ENCODE assay signal across 28 mouse cellular contexts in the genomic region with DNA sequence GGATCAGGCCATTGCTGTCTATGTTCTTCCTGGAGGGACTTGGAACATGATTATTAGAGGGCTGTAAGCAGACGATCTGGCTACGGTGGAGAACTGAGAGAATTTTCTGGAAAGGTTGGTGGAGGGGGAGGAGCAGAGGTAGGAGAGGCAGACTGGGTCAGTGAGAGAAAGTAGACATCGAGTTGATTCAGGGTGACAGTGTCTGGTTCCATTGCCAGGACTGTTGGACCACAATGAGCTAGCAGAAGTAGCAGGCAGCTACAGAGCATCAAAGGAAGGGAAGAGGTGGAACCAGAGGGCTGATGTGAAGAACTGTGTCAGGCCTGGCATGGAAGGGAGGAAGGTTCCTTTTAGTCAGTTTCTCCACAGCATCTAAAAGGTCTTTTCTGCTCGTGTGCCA. TPM values are rescaled to one million over a fixed set of nuclear protein-coding genes. Genes with fewer than 3 reads are reported as not detected.
DNase-seq lines count a peak whose midpoint lies in the region; ATAC-seq lines count a peak whose summit lies in the region.
"Had no signal": no experiment of that assay in that cellular context is flagged by ENCODE, and none has a peak within 500 bp of the region (broad histone marks: within the 10 kb centered on the region; RNA-seq: fewer than 3 reads in every experiment).

No protein-coding gene starts in this region.

- H3K9ac ChIP-seq in intestine, embryonic 15.5 days, result no peak overlapping the region
- no peak overlapping the region for H3K9ac ChIP-seq in liver, embryonic 11.5 days (ENCODE audit: low read depth, low read length)
- H3K9ac ChIP-seq: forebrain, postnatal 0 days; heart, embryonic 13.5 days; hindbrain, embryonic 13.5 days had no signal

- peak; percentile 50; the same call in 1 of the 2 replicates for ATAC-seq in common myeloid progenitor, adult 5-6 weeks (replicated peaks; ENCODE audit: low read depth, poor library complexity, severe bottlenecking)
- ATAC-seq in intestine, embryonic 15.5 days, result peak; percentile 5; the same call in 1 of the 2 replicates
- ATAC-seq in megakaryocyte progenitor cell, adult 5-6 weeks (replicated peaks; ENCODE audit: poor library complexity), result peak; percentile 34; the same call in 1 of the 2 replicates
- ATAC-seq in liver, embryonic 11.5 days (replicated peaks; ENCODE audit: low FRiP score), result no peak
- ATAC-seq: forebrain, embryonic 14.5 days; forebrain, postnatal 0 days; hindbrain, embryonic 16.5 days had no signal

- no peak overlapping the region for H3K4me2 ChIP-seq in intestine, embryonic 15.5 days (replicated peaks)
- H3K4me2 ChIP-seq in liver, embryonic 11.5 days, result no peak overlapping the region
- H3K4me2 ChIP-seq: heart, embryonic 13.5 days; hindbrain, embryonic 13.5 days had no signal

- peak; percentile 65 to 68 for DNase-seq in cerebellum, postnatal 14 days
- no peak for DNase-seq in cerebellum, adult 8-10 months
- DNase-seq in kidney, postnatal 36 days, result no peak
- no peak for DNase-seq in thymus, postnatal 4 days
- no peak for DNase-seq in liver, embryonic 11.5 days (ENCODE audit: low spot score)
- DNase-seq: adrenal gland, adult 2 months; adrenal gland, postnatal 14 days; B cell, adult 2 months; cerebellum, adult 11 months; cerebellum, adult 2 months; cerebellum, postnatal 36 days; forebrain, postnatal 0 days; gastrocnemius, adult 2 months; gastrocnemius, postnatal 14 days; heart, adult 18-20 months; heart, postnatal 14 days; heart, postnatal 4 days had no signal

- H3K27ac ChIP-seq in intestine, embryonic 15.5 days, result 0 out of 2 replicates have a peak overlapping the region, but pooled peaks have one; percentile 45
- H3K27ac ChIP-seq in liver, embryonic 11.5 days (ENCODE audit: low read depth, low read length), result no peak overlapping the region
- H3K27ac ChIP-seq: gastrocnemius, adult 2 months; heart, embryonic 10.5 days; heart, embryonic 13.5 days; hindbrain, embryonic 13.5 days had no signal

- WGBS in intestine, embryonic 15.5 days, result 58% methylated on average over 4 of the region's 4 CpGs
- 66% methylated on average over 4 of the region's 4 CpGs for WGBS in liver, embryonic 11.5 days

- no peaks in the 10 kb centered on the region for H3K9me3 ChIP-seq in intestine, embryonic 15.5 days
- H3K9me3 ChIP-seq in liver, embryonic 11.5 days (ENCODE audit: control insufficient read depth, low read length), result no peaks in the 10 kb centered on the region
- H3K9me3 ChIP-seq: G1E; heart, embryonic 10.5 days; heart, embryonic 13.5 days; hindbrain, embryonic 13.5 days had no signal

- H3K27me3 ChIP-seq in intestine, embryonic 15.5 days (replicated peaks), result no peaks in the 10 kb centered on the region
- H3K27me3 ChIP-seq in liver, embryonic 11.5 days (replicated peaks; ENCODE audit: control insufficient read depth, insufficient read depth, low read length), result no peaks in the 10 kb centered on the region
- H3K27me3 ChIP-seq: CH12.LX; heart, embryonic 13.5 days; hindbrain, embryonic 13.5 days had no signal

- H3K4me3 ChIP-seq in intestine, embryonic 15.5 days (replicated peaks), result no peak overlapping the region
- H3K4me3 ChIP-seq in liver, embryonic 11.5 days (ENCODE audit: low read depth, low read length), result no peak overlapping the region
- H3K4me3 ChIP-seq: gastrocnemius, adult 2 months; heart, embryonic 10.5 days; heart, embryonic 13.5 days; hindbrain, embryonic 13.5 days had no signal

- H3K4me1 ChIP-seq in intestine, embryonic 15.5 days (replicated peaks), result no peaks in the 10 kb centered on the region
- H3K4me1 ChIP-seq in liver, embryonic 11.5 days (replicated peaks; ENCODE audit: control insufficient read depth, insufficient read depth, low read length), result no peaks in the 10 kb centered on the region
- H3K4me1 ChIP-seq: heart, embryonic 10.5 days had no signal

- no peaks in the 10 kb centered on the region for H3K36me3 ChIP-seq in intestine, embryonic 15.5 days
- no peaks in the 10 kb centered on the region for H3K36me3 ChIP-seq in liver, embryonic 11.5 days (ENCODE audit: control insufficient read depth, insufficient read depth, low read length)
- H3K36me3 ChIP-seq: G1E; heart, embryonic 10.5 days; heart, embryonic 13.5 days; hindbrain, embryonic 13.5 days had no signal

RNA-seq across cellular contexts. Expression of a gene that starts 23.5 kb away (rescaled TPM):
- 24.7 and 27.1 TPM in 2 replicates for total RNA-seq in common myeloid progenitor, adult 5-6 weeks (2017)
- 32.8 and 37.4 TPM in 2 replicates for polyA plus RNA-seq in intestine, embryonic 15.5 days (2015; fragmentation: Nextera tagmentation; extraction: Ambion mirVana)
- total RNA-seq in megakaryocyte progenitor cell, adult 5-6 weeks (2015), result 10.2 and 17.1 TPM in 2 replicates
- 21.5 and 24.0 TPM in 2 replicates for total RNA-seq in megakaryocyte progenitor cell, adult 5-6 weeks (2017)
- 27.9 and 30.9 TPM in 2 replicates for polyA plus RNA-seq in liver, embryonic 11.5 days (2014; fragmentation: Nextera tagmentation; extraction: Ambion mirVana)

RNA-seq across cellular contexts. Expression of a gene that starts 33.1 kb away (rescaled TPM):
- total RNA-seq in common myeloid progenitor, adult 5-6 weeks (2017), result not detected in 2 replicates
- polyA plus RNA-seq in intestine, embryonic 15.5 days (2015; fragmentation: Nextera tagmentation; extraction: Ambion mirVana), result 1.3 and 1.6 TPM in 2 replicates
- total RNA-seq in megakaryocyte progenitor cell, adult 5-6 weeks (2015), result not detected in 2 replicates
- not detected in 2 replicates for total RNA-seq in megakaryocyte progenitor cell, adult 5-6 weeks (2017)
- 0.79 and 2.4 TPM in 2 replicates for polyA plus RNA-seq in liver, embryonic 11.5 days (2014; fragmentation: Nextera tagmentation; extraction: Ambion mirVana)
- total RNA-seq: CH12.LX; G1E; gastrocnemius, adult 2 months; gastrocnemius, postnatal 14 days; heart, adult 18-20 months had no signal
- polyA plus RNA-seq: adrenal gland, adult 2 months; G1E had no signal

RNA-seq across cellular contexts. Expression of a gene that starts 48.8 kb away (rescaled TPM):
- 0.41 TPM in 1 of 2 replicates, not detected in the other for total RNA-seq in common myeloid progenitor, adult 5-6 weeks (2017)
- polyA plus RNA-seq in intestine, embryonic 15.5 days (2015; fragmentation: Nextera tagmentation; extraction: Ambion mirVana), result 0.05 TPM in 1 of 2 replicates, not detected in the other
- total RNA-seq in megakaryocyte progenitor cell, adult 5-6 weeks (2015), result not detected in 2 replicates
- total RNA-seq in megakaryocyte progenitor cell, adult 5-6 weeks (2017), result not detected in 2 replicates
- polyA plus RNA-seq in liver, embryonic 11.5 days (2014; fragmentation: Nextera tagmentation; extraction: Ambion mirVana), result 0.08 TPM in 1 of 2 replicates, not detected in the other
- total RNA-seq: adrenal gland, postnatal 14 days; forebrain, postnatal 0 days; gastrocnemius, postnatal 14 days had no signal
- polyA plus RNA-seq: adrenal gland, adult 2 months; forebrain, embryonic 14.5 days; G1E; heart, embryonic 16.5 days had no signal

Comparison
In these comparisons a context has a peak if more than half of its experiments do, and no peak if none do; other contexts are left out.
1. DNase-seq: peak in cerebellum, postnatal 14 days (2 of 2); none in cerebellum, adult 8-10 months (single experiment), kidney, postnatal 36 days (0 of 2), thymus, postnatal 4 days (single experiment) and liver, embryonic 11.5 days (single experiment).